Mouse (Mus musculus) layer of hippocampus, adult 9-10 months (tissue): ENCODE data around the gene Tmem19.

Experiments
- DNase-seq: peaks from one replicate; pipeline ENCODE4 v3.0.0; 2022; ENCODE audit warnings: low spot score

Tmem19 gene

GRCm38 (mm10) chr10:115311263-115311965 lies 50.9 kb downstream of the Tmem19 start:
- no peak for DNase-seq

- DNase-seq, result no peak
Measured at GRCm38 (mm10) chr10:115309191-115309590, 53.1 kb downstream of the Tmem19 start.

- no peak for DNase-seq
Measured at GRCm38 (mm10) chr10:115307331-115307875, 54.9 kb downstream of the Tmem19 start.

GRCm38 (mm10) chr10:115298683-115299082 lies 63.6 kb downstream of the Tmem19 start:
- DNase-seq, result no peak

GRCm38 (mm10) chr10:115297582-115297981 lies 64.7 kb downstream of the Tmem19 start:
- no peak for DNase-seq

- no peak for DNase-seq
Measured at GRCm38 (mm10) chr10:115296401-115296935, 65.8 kb downstream of the Tmem19 start.

- DNase-seq, result no peak
Measured at GRCm38 (mm10) chr10:115295162-115295561, 67.1 kb downstream of the Tmem19 start.

GRCm38 (mm10) chr10:115294715-115295114 lies 67.6 kb downstream of the Tmem19 start:
- DNase-seq, result no peak

GRCm38 (mm10) chr10:115293946-115294345 lies 68.4 kb downstream of the Tmem19 start:
- DNase-seq, result no peak

GRCm38 (mm10) chr10:115290671-115291070 lies 71.6 kb downstream of the Tmem19 start:
- no peak for DNase-seq
